Mouse (Mus musculus): ENCODE data around the gene Scgb2b12. TPM values are rescaled to one million over a fixed set of nuclear protein-coding genes. Genes with fewer than 3 reads are reported as not detected.

Scgb2b12 gene
- not detected in 2 replicates for polyA plus RNA-seq (2012; rRNA removed)

GRCm38 (mm10) chr7:32327145-32327544, at the start of gene Scgb2b12:
Gene Scgb2b12, minus strand, starts transcription at chr7:32327245.

GRCm38 (mm10) chr7:32333882-32334281, 6.8 kb upstream of the Scgb2b12 start, which contains the start of gene Scgb1b12:
Gene Scgb1b12, plus strand, starts transcription at chr7:32334182.

Other genes with a start within 250 kb of the Scgb2b12 start
- gene Scgb1b10, start 226.4 kb downstream of the Scgb2b12 start, polyA plus RNA-seq (2012; rRNA removed) = not detected in 2 replicates
- not detected in 2 replicates for gene Scgb2b11, start 116.1 kb downstream of the Scgb2b12 start, polyA plus RNA-seq (2012; rRNA removed)
- not detected in 2 replicates for gene Scgb1b11, start 104.4 kb downstream of the Scgb2b12 start, polyA plus RNA-seq (2012; rRNA removed)
- gene Scgb1b12, start 6.9 kb upstream of the Scgb2b12 start, polyA plus RNA-seq (2012; rRNA removed) = not detected in 2 replicates
- not detected in 2 replicates for gene Scgb1b29, start 114.3 kb upstream of the Scgb2b12 start, polyA plus RNA-seq (2012; rRNA removed)